In the genomic region with DNA sequence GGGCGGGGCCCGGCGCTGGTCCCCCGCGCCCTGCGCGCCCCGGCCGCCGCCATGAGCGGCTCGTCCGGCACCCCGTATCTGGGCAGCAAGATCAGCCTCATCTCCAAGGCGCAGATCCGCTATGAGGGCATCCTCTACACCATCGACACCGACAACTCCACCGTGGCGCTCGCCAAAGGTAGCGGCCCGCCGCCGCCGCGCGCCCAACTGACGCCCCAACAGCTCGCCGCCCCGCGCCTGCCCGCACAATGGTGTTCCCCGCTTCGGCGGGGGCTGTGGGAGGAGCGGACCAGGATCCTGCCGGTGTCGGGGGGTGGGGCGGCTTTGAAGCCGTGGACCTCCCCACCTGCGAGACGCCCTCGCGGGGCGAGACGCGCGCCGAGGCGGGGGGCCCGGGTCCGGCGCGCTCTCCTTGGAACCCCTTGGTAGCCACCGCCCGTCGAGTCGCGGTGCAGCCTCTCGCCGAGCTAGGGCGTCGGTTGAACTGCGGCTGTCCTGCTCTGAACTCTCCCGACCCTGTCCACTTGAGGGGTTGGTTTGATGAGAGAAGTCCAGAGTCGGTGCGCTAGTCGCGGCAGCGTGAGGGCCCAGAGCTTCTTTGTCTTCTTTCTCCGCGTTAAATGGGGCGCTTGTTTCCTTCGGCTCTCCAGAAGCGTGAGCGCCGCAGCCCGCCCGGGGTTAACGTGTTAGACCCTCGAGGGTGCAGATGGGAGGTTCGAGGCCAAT, we compare ENCODE assay signal across 8 mouse cellular contexts. TPM values are rescaled to one million over a fixed set of nuclear protein-coding genes. Genes with fewer than 3 reads are reported as not detected.
DNase-seq lines count a peak whose midpoint lies in the region; ATAC-seq and TF ChIP-seq lines count a peak whose summit lies in the region.

No protein-coding gene starts in this region.

- DNase-seq in lung, adult 18-20 months = peak; percentile 51 to 54
- no peak for DNase-seq in lung, postnatal 25 days (ENCODE audit: low spot score)
- DNase-seq in adrenal gland, postnatal 14 days = peak; percentile 73
- DNase-seq in forebrain, embryonic 10.5 days (ENCODE audit: extremely low spot score, low spot score) = peak; percentile 53
- DNase-seq in liver, embryonic 14.5 days (ENCODE audit: low read depth in 3 of 3, low spot score in 3 of 3) = no peak
- DNase-seq in urinary bladder, postnatal 10 days (ENCODE audit: low spot score) = no peak

- under 1% methylated on average over 83 of the region's 84 CpGs for WGBS in forebrain, embryonic 10.5 days
- under 1% methylated on average over 76 of the region's 84 CpGs for WGBS in hindbrain, embryonic 16.5 days
- under 1% methylated on average over 81 of the region's 84 CpGs for WGBS in liver, embryonic 14.5 days (ENCODE audit: insufficient replicate concordance)
- under 1% methylated on average over 64 of the region's 84 CpGs for WGBS in neural tube, embryonic 14.5 days

- peak overlapping the region; percentile 99 for H3K4me3 ChIP-seq in forebrain, embryonic 10.5 days
- H3K4me3 ChIP-seq in hindbrain, embryonic 16.5 days (ENCODE audit: low read length) = peak overlapping the region; percentile 91
- peak overlapping the region; percentile 80 to 97 for H3K4me3 ChIP-seq in liver, embryonic 14.5 days (ENCODE audit: insufficient read depth in 1 of 2, low read depth in 2 of 2, low read length in 2 of 2)
- peak overlapping the region; percentile 96 for H3K4me3 ChIP-seq in neural tube, embryonic 14.5 days (ENCODE audit: low read depth, low read length)

- TF ChIP-seq CTCF in liver, embryonic 14.5 days (IDR thresholded peaks at IDR 0.05; ENCODE audit: low read depth) = no peak

- no peak for TF ChIP-seq EP300 in liver, embryonic 14.5 days (IDR thresholded peaks at IDR 0.05; ENCODE audit: low read depth)

- peaks cover 39% of the 10 kb centered on the region for H3K36me3 ChIP-seq in forebrain, embryonic 10.5 days (replicated peaks)
- H3K36me3 ChIP-seq in hindbrain, embryonic 16.5 days (ENCODE audit: control insufficient read depth, insufficient read depth, low read length) = peaks cover 3% of the 10 kb centered on the region; the same call in 1 of the 2 replicates
- H3K36me3 ChIP-seq in liver, embryonic 14.5 days (replicated peaks; ENCODE audit: control insufficient read depth, insufficient read depth, low read depth) = peaks cover 12% of the 10 kb centered on the region
- peaks cover 22% of the 10 kb centered on the region for H3K36me3 ChIP-seq in neural tube, embryonic 14.5 days (ENCODE audit: control insufficient read depth, insufficient read depth, low read length)

- peak; percentile 62 for ATAC-seq in hindbrain, embryonic 16.5 days
- 0 out of 2 replicates have a peak, but pooled peaks have one; percentile 2 for ATAC-seq in liver, embryonic 14.5 days (ENCODE audit: insufficient read depth)
- no peak; the same call in 1 of the 2 replicates for ATAC-seq in neural tube, embryonic 14.5 days (ENCODE audit: low read depth)

- H3K4me1 ChIP-seq in forebrain, embryonic 10.5 days = peaks cover 56% of the 10 kb centered on the region
- H3K4me1 ChIP-seq in hindbrain, embryonic 16.5 days (ENCODE audit: control insufficient read depth, insufficient read depth, low read depth, low read length) = peaks cover 35% of the 10 kb centered on the region
- peaks cover 13 to 16% of the 10 kb centered on the region in 2 experiments for H3K4me1 ChIP-seq in liver, embryonic 14.5 days (replicated peaks; ENCODE audit: control insufficient read depth in 2 of 2, insufficient read depth in 2 of 2, low read length in 1 of 2)
- peaks cover 31% of the 10 kb centered on the region for H3K4me1 ChIP-seq in neural tube, embryonic 14.5 days (ENCODE audit: control insufficient read depth, insufficient read depth, low read length)

- peak overlapping the region; percentile 95 for H3K9ac ChIP-seq in hindbrain, embryonic 16.5 days (ENCODE audit: low read depth, low read length)
- peak overlapping the region; percentile 81 for H3K9ac ChIP-seq in liver, embryonic 14.5 days (replicated peaks)
- peak overlapping the region; percentile 96 for H3K9ac ChIP-seq in neural tube, embryonic 14.5 days (replicated peaks; ENCODE audit: low read depth, low read length)

- H3K9me3 ChIP-seq in forebrain, embryonic 10.5 days = no peaks in the 10 kb centered on the region
- H3K9me3 ChIP-seq in hindbrain, embryonic 16.5 days (ENCODE audit: control insufficient read depth, low read length) = no peaks in the 10 kb centered on the region
- no peaks in the 10 kb centered on the region for H3K9me3 ChIP-seq in liver, embryonic 14.5 days (ENCODE audit: control insufficient read depth, low read length)
- H3K9me3 ChIP-seq in neural tube, embryonic 14.5 days (ENCODE audit: control insufficient read depth, low read length) = no peaks in the 10 kb centered on the region

- H3K27ac ChIP-seq in forebrain, embryonic 10.5 days = peak overlapping the region; percentile 97
- H3K27ac ChIP-seq in hindbrain, embryonic 16.5 days (ENCODE audit: low read depth, low read length) = peak overlapping the region; percentile 95
- peak overlapping the region; percentile 28 for H3K27ac ChIP-seq in liver, embryonic 14.5 days
- peak overlapping the region; percentile 97 for H3K27ac ChIP-seq in neural tube, embryonic 14.5 days (ENCODE audit: low read depth, low read length)

- peak overlapping the region; percentile 76 for H3K4me2 ChIP-seq in hindbrain, embryonic 16.5 days (ENCODE audit: low read length)
- peak overlapping the region; percentile 99 for H3K4me2 ChIP-seq in liver, embryonic 14.5 days (ENCODE audit: low read depth)
- H3K4me2 ChIP-seq in neural tube, embryonic 14.5 days (ENCODE audit: low read depth, low read length) = peak overlapping the region; percentile 99

- H3K27me3 ChIP-seq in forebrain, embryonic 10.5 days (ENCODE audit: poor library complexity, severe bottlenecking) = peaks cover 38% of the 10 kb centered on the region
- H3K27me3 ChIP-seq in hindbrain, embryonic 16.5 days (replicated peaks; ENCODE audit: control insufficient read depth, insufficient read depth, low read length) = peaks cover 4% of the 10 kb centered on the region
- H3K27me3 ChIP-seq in liver, embryonic 14.5 days (ENCODE audit: control insufficient read depth, insufficient read depth, low read length) = peaks cover 4% of the 10 kb centered on the region; the same call in 1 of the 2 replicates
- no peaks in the 10 kb centered on the region for H3K27me3 ChIP-seq in neural tube, embryonic 14.5 days (ENCODE audit: control insufficient read depth, insufficient read depth, low read length)

RNA-seq across cellular contexts. Expression of a gene that starts 0.5 kb away (rescaled TPM):
- total RNA-seq in adrenal gland, postnatal 14 days (2021) = 36.0 and 36.8 TPM in 2 replicates
- polyA plus RNA-seq in forebrain, embryonic 10.5 days (2016; fragmentation: Nextera tagmentation; extraction: Ambion mirVana) = 8.5 and 8.9 TPM in 2 replicates
- polyA plus RNA-seq in hindbrain, embryonic 16.5 days (2015; fragmentation: Nextera tagmentation; extraction: Ambion mirVana) = 9.3 and 17.8 TPM in 2 replicates
- 6.0 and 10.7 TPM in 2 replicates for polyA plus RNA-seq in liver, embryonic 14.5 days (2012; rRNA removed)
- polyA plus RNA-seq in liver, embryonic 14.5 days (2014; fragmentation: Nextera tagmentation; extraction: Ambion mirVana) = 1.5 and 1.7 TPM in 2 replicates
- polyA plus RNA-seq in neural tube, embryonic 14.5 days (2014; fragmentation: Nextera tagmentation; extraction: Ambion mirVana) = 14.1 and 17.3 TPM in 2 replicates

RNA-seq across cellular contexts. Expression of a gene that starts 16.9 kb away (rescaled TPM):
- 225 and 229 TPM in 2 replicates for total RNA-seq in adrenal gland, postnatal 14 days (2021)
- 856 and 905 TPM in 2 replicates for polyA plus RNA-seq in forebrain, embryonic 10.5 days (2016; fragmentation: Nextera tagmentation; extraction: Ambion mirVana)
- 514 and 534 TPM in 2 replicates for polyA plus RNA-seq in hindbrain, embryonic 16.5 days (2015; fragmentation: Nextera tagmentation; extraction: Ambion mirVana)
- 115 and 150 TPM in 2 replicates for polyA plus RNA-seq in liver, embryonic 14.5 days (2012; rRNA removed)
- 310 and 347 TPM in 2 replicates for polyA plus RNA-seq in liver, embryonic 14.5 days (2014; fragmentation: Nextera tagmentation; extraction: Ambion mirVana)
- 585 and 653 TPM in 2 replicates for polyA plus RNA-seq in neural tube, embryonic 14.5 days (2014; fragmentation: Nextera tagmentation; extraction: Ambion mirVana)

RNA-seq across cellular contexts. Expression of a gene that starts 17.0 kb away (rescaled TPM):
- total RNA-seq in adrenal gland, postnatal 14 days (2021) = 7.0 and 7.5 TPM in 2 replicates
- polyA plus RNA-seq in forebrain, embryonic 10.5 days (2016; fragmentation: Nextera tagmentation; extraction: Ambion mirVana) = 7.0 TPM in 2 replicates
- polyA plus RNA-seq in hindbrain, embryonic 16.5 days (2015; fragmentation: Nextera tagmentation; extraction: Ambion mirVana) = 53.0 and 61.1 TPM in 2 replicates
- polyA plus RNA-seq in liver, embryonic 14.5 days (2012; rRNA removed) = 1.0 and 1.3 TPM in 2 replicates
- 0.37 and 0.44 TPM in 2 replicates for polyA plus RNA-seq in liver, embryonic 14.5 days (2014; fragmentation: Nextera tagmentation; extraction: Ambion mirVana)
- polyA plus RNA-seq in neural tube, embryonic 14.5 days (2014; fragmentation: Nextera tagmentation; extraction: Ambion mirVana) = 57.8 and 58.8 TPM in 2 replicates

RNA-seq across cellular contexts. Expression of a gene that starts 45.1 kb away (rescaled TPM):
- 14.6 and 17.9 TPM in 2 replicates for total RNA-seq in adrenal gland, postnatal 14 days (2021)
- 34.0 and 35.2 TPM in 2 replicates for polyA plus RNA-seq in forebrain, embryonic 10.5 days (2016; fragmentation: Nextera tagmentation; extraction: Ambion mirVana)
- 33.1 and 33.2 TPM in 2 replicates for polyA plus RNA-seq in hindbrain, embryonic 16.5 days (2015; fragmentation: Nextera tagmentation; extraction: Ambion mirVana)
- polyA plus RNA-seq in liver, embryonic 14.5 days (2012; rRNA removed) = 7.7 and 8.5 TPM in 2 replicates
- 9.9 and 10.7 TPM in 2 replicates for polyA plus RNA-seq in liver, embryonic 14.5 days (2014; fragmentation: Nextera tagmentation; extraction: Ambion mirVana)
- 33.3 and 34.2 TPM in 2 replicates for polyA plus RNA-seq in neural tube, embryonic 14.5 days (2014; fragmentation: Nextera tagmentation; extraction: Ambion mirVana)

RNA-seq across cellular contexts. Expression of a gene that starts 48.9 kb away (rescaled TPM):
- total RNA-seq in adrenal gland, postnatal 14 days (2021) = 20.7 and 21.6 TPM in 2 replicates
- 3.6 and 4.2 TPM in 2 replicates for polyA plus RNA-seq in forebrain, embryonic 10.5 days (2016; fragmentation: Nextera tagmentation; extraction: Ambion mirVana)
- 2.8 and 3.0 TPM in 2 replicates for polyA plus RNA-seq in hindbrain, embryonic 16.5 days (2015; fragmentation: Nextera tagmentation; extraction: Ambion mirVana)
- 4.3 and 5.7 TPM in 2 replicates for polyA plus RNA-seq in liver, embryonic 14.5 days (2012; rRNA removed)
- polyA plus RNA-seq in liver, embryonic 14.5 days (2014; fragmentation: Nextera tagmentation; extraction: Ambion mirVana) = 2.1 and 2.3 TPM in 2 replicates
- polyA plus RNA-seq in neural tube, embryonic 14.5 days (2014; fragmentation: Nextera tagmentation; extraction: Ambion mirVana) = 6.6 TPM in 2 replicates

Comparison
In these comparisons a context has a peak if more than half of its experiments do, and no peak if none do; other contexts are left out.
1. DNase-seq: peak in lung, adult 18-20 months (2 of 2), adrenal gland, postnatal 14 days (single experiment) and forebrain, embryonic 10.5 days (single experiment); none in lung, postnatal 25 days (single experiment), liver, embryonic 14.5 days (0 of 3) and urinary bladder, postnatal 10 days (single experiment).
2. H3K27ac ChIP-seq: peak in every context shown above with its lines; median percentile 97 in forebrain, embryonic 10.5 days; 97 in neural tube, embryonic 14.5 days; 95 in hindbrain, embryonic 16.5 days; 28 in liver, embryonic 14.5 days.
3. Peak in every context shown above with its lines, with median percentiles within 50 percentile points of each other: H3K4me3 ChIP-seq, H3K4me2 ChIP-seq and H3K9ac ChIP-seq.